Mouse (Mus musculus) spleen, adult 12 weeks (tissue): ENCODE measurements around the gene Hmg20b.
A peak's percentile ranks its signal among the peaks of the same experiment; 100 is the strongest.

Experiments
- DNase-seq: peaks from one replicate; pipeline ENCODE4 v3.0.0; 2022; ENCODE audit warnings: low spot score

The Hmg20b gene

GRCm38 (mm10) chr10:81354738-81355477 is 4.6 kb upstream of the Hmg20b start:
- DNase-seq: no peak

GRCm38 (mm10) chr10:81351678-81352291 is 1.5 kb upstream of the Hmg20b start:
- peak; percentile 66 for DNase-seq

- DNase-seq: no peak
These were observed 324 bp downstream of the Hmg20b start for GRCm38 (mm10) chr10:81349961-81350350.

- DNase-seq: no peak
These were observed 1.1 kb downstream of the Hmg20b start for GRCm38 (mm10) chr10:81349146-81349545.

- DNase-seq: no peak
These were observed 3.7 kb downstream of the Hmg20b start for GRCm38 (mm10) chr10:81346453-81347067.

GRCm38 (mm10) chr10:81345162-81345534 is 5.1 kb downstream of the Hmg20b start:
- DNase-seq: no peak

- DNase-seq: no peak
These were observed 5.7 kb downstream of the Hmg20b start for GRCm38 (mm10) chr10:81344421-81345161.

- DNase-seq: no peak
These were observed 7.4 kb downstream of the Hmg20b start, which contains the start of gene Gipc3 for GRCm38 (mm10) chr10:81342686-81343505. Gene Gipc3 (minus strand): TSS chr10:81343266.

GRCm38 (mm10) chr10:81341333-81341949 is 8.8 kb downstream of the Hmg20b start:
- no peak for DNase-seq

- DNase-seq: no peak
These were observed 9.5 kb downstream of the Hmg20b start for GRCm38 (mm10) chr10:81340551-81341332.

GRCm38 (mm10) chr10:81336558-81336957 is 13.7 kb downstream of the Hmg20b start:
- DNase-seq: no peak

- DNase-seq: no peak
These were observed 14.6 kb downstream of the Hmg20b start for GRCm38 (mm10) chr10:81335393-81336340.

- DNase-seq: no peak
These were observed 16.0 kb downstream of the Hmg20b start for GRCm38 (mm10) chr10:81334324-81334723.

GRCm38 (mm10) chr10:81332277-81332676 is 18.0 kb downstream of the Hmg20b start:
- DNase-seq: no peak

- DNase-seq: no peak
These were observed 20.3 kb downstream of the Hmg20b start for GRCm38 (mm10) chr10:81330007-81330406.

GRCm38 (mm10) chr10:81329194-81329975 is 20.9 kb downstream of the Hmg20b start:
- no peak for DNase-seq

- no peak for DNase-seq
These were observed 21.9 kb downstream of the Hmg20b start, which contains the start of gene Tbxa2r for GRCm38 (mm10) chr10:81328386-81328785. Gene Tbxa2r (plus strand): TSS chr10:81328731.

- no peak for DNase-seq
These were observed 22.3 kb downstream of the Hmg20b start for GRCm38 (mm10) chr10:81327959-81328358.
